Mouse (Mus musculus) embryo, embryonic 9.5 days (tissue): ENCODE data around the gene Baiap2.

Experiments
- DNase-seq: peaks from one replicate; pipeline ENCODE4 v3.0.0-alpha.2; 2017; ENCODE audit errors: extremely low spot score

Gene Baiap2

DNA sequence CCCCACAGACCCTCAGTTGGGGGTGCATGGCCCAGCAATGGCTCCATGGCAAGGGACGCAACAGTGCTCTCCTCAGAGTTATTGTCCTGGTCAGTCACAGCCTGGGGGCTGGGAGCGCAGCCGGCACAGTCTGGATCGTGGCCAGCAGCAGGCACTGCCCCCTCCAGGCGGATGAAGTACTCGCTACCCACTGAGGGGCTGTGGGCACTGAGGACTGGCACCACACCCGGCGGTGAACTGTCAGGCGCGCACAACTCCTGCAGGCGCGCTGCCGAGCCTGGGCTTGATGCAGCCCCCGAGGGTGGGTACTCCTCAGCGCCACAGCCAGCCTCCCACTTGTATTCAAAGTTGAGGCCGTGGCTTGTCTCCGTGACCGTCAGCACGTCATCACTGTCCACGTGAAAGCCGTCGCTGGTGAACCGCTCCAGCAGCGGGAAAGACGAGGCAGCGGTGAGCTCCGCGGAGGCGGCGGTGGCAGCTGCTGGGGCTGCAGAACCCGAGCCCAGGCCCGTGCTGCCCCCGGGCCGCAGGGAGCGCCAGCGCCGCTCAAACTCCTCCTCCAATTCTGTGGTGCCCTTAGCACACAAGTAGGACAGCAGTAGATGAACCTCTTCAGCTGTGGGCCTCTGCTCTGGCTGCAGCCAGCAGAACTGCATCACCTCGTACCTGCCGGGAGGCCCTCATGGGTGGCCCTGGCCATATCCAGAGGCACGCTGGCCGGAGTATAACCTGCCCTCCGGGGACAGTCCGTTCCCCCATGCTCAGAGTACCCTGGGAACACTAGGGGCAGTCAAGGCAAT is 69.4 kb downstream of the Baiap2 start:
- DNase-seq, result no peak

DNA sequence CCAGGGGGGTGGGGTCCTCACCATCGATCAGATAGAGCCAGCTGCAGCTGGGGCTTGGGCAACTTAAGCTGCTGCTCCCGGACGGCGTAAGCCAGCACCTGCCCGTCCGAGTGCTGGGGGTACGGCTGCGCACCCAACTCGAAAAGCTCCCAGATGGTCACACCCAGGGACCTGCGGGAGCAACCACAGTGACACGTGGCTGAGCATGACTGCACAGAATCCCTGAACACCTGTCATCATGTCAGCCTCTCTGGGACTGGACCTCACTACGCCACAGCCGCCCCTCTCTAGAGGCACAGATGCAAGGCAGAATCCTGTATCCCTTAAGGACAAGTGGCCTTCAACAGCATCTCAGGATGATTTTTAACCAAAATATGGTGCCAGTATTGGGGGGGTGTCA is 70.1 kb downstream of the Baiap2 start:
- DNase-seq, result no peak

DNA sequence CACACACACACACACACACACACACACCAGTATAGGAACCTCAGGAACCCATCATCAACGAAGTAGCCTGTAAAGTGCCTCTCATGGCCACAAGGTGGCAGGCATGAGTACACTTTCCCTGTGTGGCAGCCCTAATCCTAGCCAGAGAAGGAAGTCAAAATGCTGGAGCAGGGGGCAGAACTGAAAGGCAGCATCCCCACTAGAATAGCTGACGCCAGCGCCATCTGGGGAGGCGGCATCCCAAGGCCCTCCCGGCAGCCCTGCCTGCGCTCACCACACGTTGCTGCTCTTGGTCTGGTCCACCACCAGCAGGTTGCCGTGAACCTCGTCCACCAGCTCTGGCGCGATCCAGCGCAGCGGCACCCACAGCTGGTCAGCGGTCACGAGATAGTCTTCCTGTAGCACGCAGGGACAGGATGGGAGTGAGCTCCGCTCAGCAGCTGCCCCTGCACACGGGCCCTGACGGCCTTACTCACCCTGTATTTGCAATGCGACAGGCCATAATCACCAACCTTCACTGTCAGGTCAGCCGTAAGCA is 70.7 kb downstream of the Baiap2 start:
- peak; percentile 83 for DNase-seq

- DNase-seq, result no peak
Measured at GRCm38 (mm10) chr11:120014758-120015157, 72.2 kb downstream of the Baiap2 start.

DNA sequence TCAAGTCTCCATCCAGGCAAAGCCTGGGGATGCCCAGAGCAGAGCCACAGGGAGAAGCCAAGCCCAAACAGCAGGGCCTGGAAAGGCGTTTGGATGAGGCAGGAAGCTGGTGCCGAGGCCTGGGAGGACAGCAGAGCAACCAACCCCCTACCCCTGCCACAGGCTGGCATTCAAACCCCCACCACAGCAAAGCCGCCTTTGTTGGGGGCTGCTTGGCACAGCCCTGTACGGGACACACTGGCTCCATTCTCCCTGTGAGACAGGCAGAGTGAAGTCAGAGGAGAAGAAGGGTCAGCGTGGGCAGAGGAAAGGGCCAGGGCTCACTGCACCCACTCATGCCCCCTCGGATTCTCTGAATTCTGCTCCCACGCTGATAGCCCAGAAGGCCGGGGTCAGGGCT is 74.4 kb downstream of the Baiap2 start:
- no peak for DNase-seq

DNA sequence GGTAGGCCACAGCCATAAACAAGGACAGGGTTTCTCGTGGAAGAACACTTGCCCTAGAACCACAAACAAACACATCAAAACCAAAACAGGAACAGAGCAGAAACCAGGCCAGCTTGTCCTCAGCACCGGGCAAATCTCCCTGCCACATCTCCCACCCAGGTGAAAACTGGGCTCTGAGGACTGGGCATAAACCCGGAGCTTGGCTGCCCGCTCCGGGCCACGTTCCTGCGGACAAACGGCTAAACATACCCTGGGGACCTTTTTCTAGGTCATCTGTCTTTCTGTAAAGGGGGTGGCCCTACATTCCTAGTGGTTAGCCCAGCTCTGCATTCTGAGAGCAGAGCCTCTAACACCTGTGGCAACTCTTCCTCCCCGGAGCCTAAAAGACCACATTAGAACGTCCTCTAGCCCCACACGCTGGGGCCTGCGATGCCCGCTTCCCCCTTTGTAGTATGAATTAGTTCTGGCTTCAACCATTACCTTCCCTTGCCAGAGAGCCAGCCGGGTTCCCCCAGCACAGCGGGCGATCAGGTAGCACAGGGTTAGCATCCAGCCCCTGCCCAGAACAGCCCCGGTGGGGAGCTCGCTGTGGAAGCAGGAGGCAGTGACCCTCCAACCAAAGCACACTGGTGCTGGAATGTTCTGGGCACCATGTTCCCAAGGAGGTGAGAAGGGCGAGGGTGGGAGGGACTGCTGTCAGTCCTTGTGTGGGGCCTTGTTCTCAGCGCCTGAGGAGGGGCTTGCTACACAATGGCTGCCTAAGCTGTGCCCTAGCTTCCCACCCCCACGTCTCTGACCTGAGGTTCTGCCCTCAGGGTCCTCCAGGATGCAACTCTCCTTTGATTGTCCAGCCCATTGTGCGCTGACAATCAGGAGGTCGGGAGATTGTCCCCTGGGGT is 77.2 kb downstream of the Baiap2 start:
- DNase-seq, result no peak

- no peak for DNase-seq
Measured at GRCm38 (mm10) chr11:120021367-120021766, 78.8 kb downstream of the Baiap2 start.

DNA sequence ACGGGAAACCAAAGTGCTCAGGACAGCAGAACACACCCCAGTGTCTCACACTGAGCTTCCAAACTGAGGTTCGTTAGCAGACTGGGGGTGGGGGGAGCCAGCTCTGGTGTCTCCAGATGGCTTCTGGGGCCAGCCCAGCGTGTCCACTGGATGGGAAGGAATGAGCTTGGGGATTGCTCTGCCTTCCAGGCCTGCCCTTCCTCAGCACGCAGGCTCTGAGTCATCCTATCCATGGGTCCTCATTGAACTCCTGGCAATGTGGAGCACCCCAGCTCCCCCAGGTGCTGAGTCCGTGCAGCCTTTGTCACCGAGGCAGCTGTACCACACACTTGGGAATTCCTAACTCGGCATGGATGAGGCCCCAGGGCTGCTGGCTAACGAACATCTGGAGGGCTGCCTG is 79.7 kb downstream of the Baiap2 start:
- DNase-seq, result no peak

DNA sequence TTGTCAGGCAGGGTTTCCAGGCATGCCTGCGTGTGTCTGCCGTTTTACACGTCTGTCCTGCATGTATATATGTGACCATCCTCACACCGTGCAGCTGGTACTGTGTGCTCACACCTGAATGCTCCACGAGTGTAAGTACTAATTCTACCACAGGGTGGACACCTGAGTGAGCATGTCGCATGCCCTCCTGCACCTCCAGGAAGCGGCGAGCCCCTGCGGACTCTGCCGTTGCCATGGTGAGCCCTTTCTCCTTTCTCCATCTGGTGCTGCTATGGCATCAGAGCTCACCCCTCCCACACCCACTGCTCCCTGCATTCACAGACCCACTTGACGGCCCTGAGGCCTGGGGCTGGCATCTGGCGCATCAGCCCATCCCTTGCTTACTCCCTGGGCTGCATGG is 80.3 kb downstream of the Baiap2 start:
- no peak for DNase-seq

GRCm38 (mm10) chr11:120026941-120027340 is 84.4 kb downstream of the Baiap2 start:
- DNase-seq, result no peak

DNA sequence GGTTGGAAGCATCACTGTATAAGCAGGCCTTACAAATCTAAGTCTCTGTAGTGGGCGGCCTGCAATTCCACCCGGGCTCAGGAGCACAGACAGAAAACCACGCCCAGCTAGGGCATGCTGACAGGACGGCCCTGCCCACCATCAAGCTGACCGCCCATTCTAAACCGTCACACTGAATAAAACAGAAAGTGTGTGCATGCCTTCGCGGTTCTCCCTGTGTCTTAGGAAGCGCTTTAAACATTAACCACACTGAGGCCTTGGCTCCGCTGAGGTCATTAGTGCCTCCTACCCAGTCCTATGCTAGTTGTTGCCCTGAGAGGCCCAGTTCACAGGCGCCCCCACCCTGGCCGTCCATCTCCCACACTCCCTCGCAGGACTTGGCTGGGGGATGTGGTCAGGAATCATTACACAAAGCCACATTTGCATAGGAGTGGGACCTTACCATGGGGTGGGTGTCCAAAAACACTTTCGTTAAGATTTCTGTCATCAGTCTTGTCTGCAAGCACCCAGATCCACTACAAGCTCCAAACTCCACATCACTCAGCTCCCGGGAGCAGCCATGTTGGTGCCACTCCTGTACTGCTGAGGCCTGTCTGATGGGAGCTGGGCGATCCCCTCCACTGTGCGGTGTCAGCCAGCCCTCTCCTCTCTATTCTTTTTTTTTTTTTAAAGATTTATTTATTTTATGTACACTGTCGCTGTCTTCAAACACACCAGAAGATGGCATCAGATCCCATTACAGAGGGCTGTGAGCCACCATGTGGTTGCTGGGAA is 85.9 kb downstream of the Baiap2 start:
- DNase-seq, result no peak

DNA sequence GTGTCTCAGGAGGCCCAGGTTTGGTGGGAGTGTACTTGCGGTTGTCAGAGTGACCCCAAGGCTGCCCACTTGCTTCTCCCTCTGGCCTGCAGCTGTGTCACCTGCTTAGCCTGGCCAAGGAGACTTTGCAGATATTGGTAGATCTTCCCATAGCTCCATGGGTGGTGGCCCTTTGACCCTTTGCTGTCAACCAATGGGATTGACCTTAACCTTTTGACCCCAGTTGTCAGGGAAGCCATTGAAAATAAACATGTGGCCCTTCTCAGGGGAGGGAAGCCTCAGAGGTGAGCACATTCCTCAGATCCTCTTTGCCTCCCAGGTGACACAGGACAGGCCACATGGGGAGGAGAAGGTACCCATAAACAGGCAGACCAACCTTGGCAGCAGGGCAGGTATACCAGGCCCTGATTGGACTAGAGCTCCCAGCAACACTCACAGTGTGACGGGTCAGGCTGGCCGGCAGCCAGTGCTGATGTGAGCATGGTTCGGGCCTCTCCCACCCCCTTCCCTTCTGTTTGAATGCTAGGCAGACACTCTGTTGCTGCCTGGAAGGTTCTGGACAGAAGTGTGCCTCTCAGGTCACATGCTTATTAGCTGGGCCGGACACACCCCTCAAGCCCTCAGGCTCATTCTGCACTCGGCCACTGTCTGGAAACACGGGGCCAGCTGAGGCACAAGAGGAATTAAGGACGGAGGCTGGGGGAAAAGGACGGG is 87.0 kb downstream of the Baiap2 start:
- DNase-seq, result peak; percentile 55

GRCm38 (mm10) chr11:120030145-120030901 is 87.8 kb downstream of the Baiap2 start:
- DNase-seq, result peak; percentile 64

GRCm38 (mm10) chr11:120032052-120032451 is 89.5 kb downstream of the Baiap2 start:
- DNase-seq, result no peak

DNA sequence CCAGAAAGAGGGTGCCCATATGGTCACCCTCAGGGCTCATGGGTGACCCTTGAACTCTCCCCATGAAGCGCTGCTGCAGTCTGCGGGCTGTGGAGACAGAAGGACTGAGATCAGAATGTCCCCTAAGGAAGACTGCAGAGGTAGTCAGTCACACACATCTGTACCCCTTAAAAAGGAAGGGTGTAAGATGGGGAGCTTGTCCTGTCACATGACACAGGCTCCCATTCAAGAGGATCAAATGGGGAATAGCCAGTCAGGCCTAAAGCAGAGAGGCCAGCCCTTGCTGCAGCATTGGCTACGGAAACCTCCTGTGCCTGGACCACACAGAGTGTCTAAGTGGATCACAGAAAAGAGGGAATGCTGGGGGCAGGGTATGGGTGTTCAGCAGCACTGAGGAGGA is 90.9 kb downstream of the Baiap2 start:
- DNase-seq, result no peak

DNA sequence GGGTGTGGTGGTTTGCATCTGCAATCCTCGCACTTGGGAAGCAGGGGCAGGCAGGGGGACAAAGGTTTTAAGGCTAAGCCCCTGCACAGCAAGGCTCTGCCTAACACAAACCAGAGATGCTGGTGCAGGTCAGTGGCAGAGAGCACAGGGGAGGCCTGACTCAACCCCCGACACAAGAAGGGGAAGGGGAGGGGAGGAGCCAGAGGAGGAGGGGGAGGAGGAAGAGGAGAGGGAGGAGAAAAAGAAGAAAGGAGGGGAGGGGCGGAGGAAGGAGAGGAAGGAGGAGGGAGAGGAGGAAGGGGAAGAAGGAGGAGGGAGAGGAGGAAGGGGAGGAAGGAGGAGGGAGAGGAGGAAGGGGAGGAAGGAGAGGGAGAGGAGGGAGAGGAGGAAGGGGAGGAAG is 91.7 kb downstream of the Baiap2 start:
- no peak for DNase-seq

DNA sequence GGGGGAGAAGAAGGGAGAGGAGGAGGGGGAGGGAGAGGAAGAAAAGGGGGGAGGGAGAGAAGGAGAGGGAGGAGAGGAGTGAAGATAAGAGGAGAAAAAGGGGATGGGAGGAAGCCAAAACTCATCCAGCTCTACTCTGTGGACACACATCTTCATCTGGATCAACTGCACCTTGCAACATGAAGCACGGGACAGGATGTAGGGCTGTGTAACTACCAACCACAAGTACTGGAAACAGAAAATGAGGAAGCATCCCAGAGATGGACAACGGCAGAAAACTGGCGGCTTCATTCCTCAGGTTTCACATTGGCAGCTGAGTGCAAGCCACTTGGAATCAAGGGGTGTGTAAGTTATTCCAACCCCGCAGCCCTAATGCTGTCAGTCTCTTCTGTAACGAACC is 92.2 kb downstream of the Baiap2 start:
- DNase-seq, result no peak

- DNase-seq, result no peak
Measured at GRCm38 (mm10) chr11:120039581-120039980, 97.0 kb downstream of the Baiap2 start.

DNA sequence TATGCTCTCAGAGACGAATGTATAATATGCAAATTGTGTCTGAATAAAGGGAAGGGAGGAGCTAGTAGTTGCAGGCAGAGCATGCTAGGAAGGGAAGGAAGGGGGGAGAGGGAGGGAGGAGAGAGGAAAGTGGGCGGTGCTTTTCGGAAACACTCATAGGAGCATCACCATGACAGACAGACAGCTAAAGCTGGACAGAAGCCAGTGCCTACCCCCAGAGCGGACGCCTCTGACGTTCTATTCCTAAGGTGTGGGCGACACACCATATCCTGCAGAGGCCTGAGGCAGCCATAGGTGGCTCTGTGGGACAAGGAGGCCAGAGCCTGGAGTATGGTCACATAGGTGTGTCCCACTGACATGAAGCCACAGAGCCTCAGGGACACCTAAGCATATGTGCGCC is 97.9 kb downstream of the Baiap2 start:
- no peak for DNase-seq
